Mouse (Mus musculus) hindbrain, embryonic 10.5 days (tissue): ENCODE measurements around the gene Cadm1. TPM values are rescaled to one million over a fixed set of nuclear protein-coding genes. Genes with fewer than 3 reads are reported as not detected.

ENCODE experiments used
- DNase-seq: peaks from one replicate; pipeline ENCODE4 v3.0.0-alpha.2; 2017; ENCODE audit warnings: low spot score
- H3K27ac ChIP-seq: fragments of 300-500 bp; sonication (generic); 2 replicates; pipeline ENCODE4 v1.5.1; 2016; ENCODE audit warnings: mild to moderate bottlenecking, moderate library complexity
- H3K27me3 ChIP-seq: fragments of 300-500 bp; sonication (generic); 2 replicates; pipeline ENCODE4 v1.6.1; 2016; ENCODE audit warnings: mild to moderate bottlenecking; ENCODE audit not compliant: poor library complexity, insufficient read depth, severe bottlenecking
- H3K36me3 ChIP-seq: fragments of 300-500 bp; sonication (generic); 2 replicates; pipeline ENCODE4 v1.6.1; 2016; ENCODE audit warnings: mild to moderate bottlenecking, moderate library complexity
- H3K4me1 ChIP-seq: fragments of 300-500 bp; sonication (generic); replicated peaks from 2 replicates; pipeline ENCODE4 v1.6.1; 2016; ENCODE audit warnings: mild to moderate bottlenecking
- H3K4me3 ChIP-seq: fragments of 300-500 bp; sonication (generic); 2 replicates; pipeline ENCODE4 v1.5.1; 2016; ENCODE audit warnings: mild to moderate bottlenecking, moderate library complexity
- H3K9me3 ChIP-seq: fragments of 300-500 bp; sonication (generic); 2 replicates; pipeline ENCODE4 v1.6.1; 2016; ENCODE audit warnings: mild to moderate bottlenecking, moderate library complexity
- WGBS: fragments of 180-500 bp; shearing (Covaris S2); methylation state at CpG from one replicate; pipeline ENCODE4 v1.1.7; 2016; 5-methylcytosine and 5-hydroxymethylcytosine counted together
- polyA plus RNA-seq: library from polyadenylated mRNA; unstranded; fragments of >200 nt; fragmentation: Nextera tagmentation; extraction: Ambion mirVana; gene quantifications from 2 replicates; pipeline ENCODE4 v1.2.1, GENCODE M21; 2016

The Cadm1 gene
- 111 and 168 TPM in 2 replicates for polyA plus RNA-seq

GRCm38 (mm10) chr9:47529602-47530450 lies at the start of gene Cadm1:
Gene Cadm1 (plus strand): TSS chr9:47530173.
- H3K27ac ChIP-seq: peak within 1 kb of the TSS; percentile 96
- H3K4me3 ChIP-seq: peak within 1 kb of the TSS; percentile 93
- peak; percentile 99 for DNase-seq
- peaks cover 47% of the 10 kb centered on the region for H3K4me1 ChIP-seq
- H3K36me3 ChIP-seq: no peaks in the 10 kb centered on the region
- H3K9me3 ChIP-seq: no peaks in the 10 kb centered on the region
- WGBS: under 1% methylated on average over 72 of the region's 72 CpGs
- peaks cover 5% of the 10 kb centered on the region; the same call in 1 of the 2 replicates for H3K27me3 ChIP-seq

GRCm38 (mm10) chr9:47484506-47484905 lies 45.5 kb upstream of the Cadm1 start:
- 86% methylated on average over 5 of the region's 5 CpGs for WGBS

GRCm38 (mm10) chr9:47485186-47485585 lies 44.8 kb upstream of the Cadm1 start:
- no peaks in the 10 kb centered on the region for H3K9me3 ChIP-seq
- no peaks in the 10 kb centered on the region for H3K36me3 ChIP-seq
- no peak overlapping the region for H3K4me3 ChIP-seq
- no peak for DNase-seq
- no peaks in the 10 kb centered on the region for H3K4me1 ChIP-seq
- H3K27ac ChIP-seq: no peak overlapping the region
- no peaks in the 10 kb centered on the region for H3K27me3 ChIP-seq
- 71% methylated on average over 4 of the region's 4 CpGs for WGBS

More at GRCm38 (mm10) chr9:47484506-47484905, 45.5 kb upstream of the Cadm1 start:
- Histone ChIP-seq H3K4me3 (no peak overlapping the region), H3K27me3 (no peaks in the 10 kb centered on the region), H3K27ac (no peak overlapping the region), H3K4me1 (no peaks in the 10 kb centered on the region), H3K9me3 (no peaks in the 10 kb centered on the region), H3K36me3 (no peaks in the 10 kb centered on the region)
- no peak for DNase-seq

- Histone ChIP-seq H3K9me3 (no peaks in the 10 kb centered on the region), H3K36me3 (no peaks in the 10 kb centered on the region), H3K27ac (no peak overlapping the region), H3K27me3 (no peaks in the 10 kb centered on the region), H3K4me3 (no peak overlapping the region), H3K4me1 (no peaks in the 10 kb centered on the region)
- DNase-seq: no peak
- WGBS: 27% methylated on average over 3 of the region's 3 CpGs
These were observed 30.2 kb upstream of the Cadm1 start for GRCm38 (mm10) chr9:47499761-47500160.

- H3K4me3 ChIP-seq: no peak overlapping the region
- H3K36me3 ChIP-seq: no peaks in the 10 kb centered on the region
- H3K9me3 ChIP-seq: no peaks in the 10 kb centered on the region
- WGBS: 59% methylated on average over 13 of the region's 13 CpGs
- peaks cover 21% of the 10 kb centered on the region; the same call in 1 of the 2 replicates for H3K4me1 ChIP-seq
- DNase-seq: peak; percentile 10
- H3K27me3 ChIP-seq: no peaks in the 10 kb centered on the region
- H3K27ac ChIP-seq: no peak overlapping the region
These were observed 24.0 kb upstream of the Cadm1 start for GRCm38 (mm10) chr9:47505956-47506355.

- no peak overlapping the region for H3K27ac ChIP-seq
- no peak for DNase-seq
- no peaks in the 10 kb centered on the region for H3K27me3 ChIP-seq
- no peaks in the 10 kb centered on the region for H3K36me3 ChIP-seq
- H3K4me1 ChIP-seq: peaks cover 21% of the 10 kb centered on the region; the same call in 1 of the 2 replicates
- no peak overlapping the region for H3K4me3 ChIP-seq
- WGBS: 92% methylated on average over 17 of the region's 17 CpGs
- H3K9me3 ChIP-seq: no peaks in the 10 kb centered on the region
These were observed 23.1 kb upstream of the Cadm1 start for GRCm38 (mm10) chr9:47506876-47507275.

GRCm38 (mm10) chr9:47508109-47508508 lies 21.9 kb upstream of the Cadm1 start:
- Histone ChIP-seq H3K4me1 (peaks cover 21% of the 10 kb centered on the region; the same call in 1 of the 2 replicates), H3K9me3 (no peaks in the 10 kb centered on the region), H3K36me3 (no peaks in the 10 kb centered on the region), H3K4me3 (no peak overlapping the region), H3K27me3 (no peaks in the 10 kb centered on the region), H3K27ac (no peak overlapping the region)
- 66% methylated on average over 3 of the region's 3 CpGs for WGBS
- DNase-seq: no peak

GRCm38 (mm10) chr9:47512521-47512920 lies 17.5 kb upstream of the Cadm1 start:
- 84% methylated on average over 3 of the region's 3 CpGs for WGBS
- H3K9me3 ChIP-seq: no peaks in the 10 kb centered on the region
- H3K27me3 ChIP-seq: peaks cover 7% of the 10 kb centered on the region; the same call in 1 of the 2 replicates
- H3K27ac ChIP-seq: no peak overlapping the region
- no peak overlapping the region for H3K4me3 ChIP-seq
- H3K4me1 ChIP-seq: peaks cover 10% of the 10 kb centered on the region
- no peaks in the 10 kb centered on the region for H3K36me3 ChIP-seq
- DNase-seq: no peak

- Histone ChIP-seq H3K27me3 (peaks cover 7% of the 10 kb centered on the region; the same call in 1 of the 2 replicates), H3K4me3 (no peak overlapping the region), H3K4me1 (peaks cover 3% of the 10 kb centered on the region; the same call in 1 of the 2 replicates), H3K9me3 (no peaks in the 10 kb centered on the region), H3K27ac (no peak overlapping the region), H3K36me3 (no peaks in the 10 kb centered on the region)
- DNase-seq: no peak
- 14% methylated on average over 8 of the region's 8 CpGs for WGBS
These were observed 15.7 kb upstream of the Cadm1 start for GRCm38 (mm10) chr9:47514318-47514717.

GRCm38 (mm10) chr9:47516238-47516637 lies 13.7 kb upstream of the Cadm1 start:
- Histone ChIP-seq H3K27me3 (peaks cover 7% of the 10 kb centered on the region; the same call in 1 of the 2 replicates), H3K9me3 (no peaks in the 10 kb centered on the region), H3K4me3 (no peak overlapping the region), H3K4me1 (peaks cover 3% of the 10 kb centered on the region; the same call in 1 of the 2 replicates), H3K27ac (no peak overlapping the region), H3K36me3 (no peaks in the 10 kb centered on the region)
- 56% methylated on average over 4 of the region's 4 CpGs for WGBS
- no peak for DNase-seq

GRCm38 (mm10) chr9:47527290-47527689 lies 2.7 kb upstream of the Cadm1 start:
- Histone ChIP-seq H3K27ac (no peak overlapping the region), H3K27me3 (peaks cover 5% of the 10 kb centered on the region; the same call in 1 of the 2 replicates), H3K36me3 (no peaks in the 10 kb centered on the region), H3K4me3 (no peak overlapping the region), H3K9me3 (no peaks in the 10 kb centered on the region), H3K4me1 (peaks cover 30% of the 10 kb centered on the region)
- no peak for DNase-seq
- 92% methylated on average over 9 of the region's 9 CpGs for WGBS

- Histone ChIP-seq H3K36me3 (no peaks in the 10 kb centered on the region), H3K27ac (no peak overlapping the region), H3K9me3 (no peaks in the 10 kb centered on the region), H3K4me3 (no peak overlapping the region), H3K4me1 (peaks cover 35% of the 10 kb centered on the region), H3K27me3 (peaks cover 5% of the 10 kb centered on the region; the same call in 1 of the 2 replicates)
- DNase-seq: no peak
- WGBS: 78% methylated on average over 5 of the region's 5 CpGs
These were observed 2.2 kb upstream of the Cadm1 start for GRCm38 (mm10) chr9:47527741-47528140.

GRCm38 (mm10) chr9:47529182-47529581 lies 791 bp upstream of the Cadm1 start:
- DNase-seq: no peak
- peaks cover 5% of the 10 kb centered on the region; the same call in 1 of the 2 replicates for H3K27me3 ChIP-seq
- 3% methylated on average over 11 of the region's 11 CpGs for WGBS
- H3K36me3 ChIP-seq: no peaks in the 10 kb centered on the region
- peaks cover 47% of the 10 kb centered on the region for H3K4me1 ChIP-seq
- peak overlapping the region; percentile 93 for H3K4me3 ChIP-seq
- H3K9me3 ChIP-seq: no peaks in the 10 kb centered on the region
- peak overlapping the region; percentile 96 for H3K27ac ChIP-seq
